Mouse (Mus musculus): ENCODE measurements around the gene Fmnl1.
A peak's percentile ranks its signal among the peaks of the same experiment; 100 is the strongest.

Fmnl1 gene

GRCm38 (mm10) chr11:103139951-103140762 is 30.8 kb upstream of the Fmnl1 start:
- TF ChIP-seq POU5F1 (IDR thresholded peaks at IDR 0.05; ENCODE audit: borderline replicate concordance, low read length) (no peak), CTCF (conservative IDR thresholded peaks at IDR 0.05; ENCODE audit: low read length) (no peak)
- H3K27me3 ChIP-seq (ENCODE audit: insufficient read depth, low read length) = no peaks in the 10 kb centered on the region
- peaks cover 70% of the 10 kb centered on the region for H3K4me1 ChIP-seq (replicated peaks; ENCODE audit: low read depth, low read length)
- H3K4me3 ChIP-seq (replicated peaks; ENCODE audit: low read length) = peak overlapping the region; percentile 15
- no peaks in the 10 kb centered on the region; the same call in 1 of the 2 replicates for H3K9me3 ChIP-seq (ENCODE audit: low read length)
- H3K36me3 ChIP-seq (ENCODE audit: insufficient read depth, low read length) = peaks cover 22% of the 10 kb centered on the region

- H3K9me3 ChIP-seq (ENCODE audit: low read length) = no peaks in the 10 kb centered on the region; the same call in 1 of the 2 replicates
- H3K27me3 ChIP-seq (ENCODE audit: insufficient read depth, low read length) = no peaks in the 10 kb centered on the region
- peaks cover 17% of the 10 kb centered on the region for H3K36me3 ChIP-seq (ENCODE audit: insufficient read depth, low read length)
- TF ChIP-seq CTCF (conservative IDR thresholded peaks at IDR 0.05; ENCODE audit: low read length) = no peak
- TF ChIP-seq NANOG (IDR thresholded peaks at IDR 0.05; ENCODE audit: borderline replicate concordance, low read length) = no peak
- TF ChIP-seq POU5F1 (IDR thresholded peaks at IDR 0.05; ENCODE audit: borderline replicate concordance, low read length) = no peak
- H3K4me1 ChIP-seq (replicated peaks; ENCODE audit: low read depth, low read length) = peaks cover 72% of the 10 kb centered on the region
- H3K4me3 ChIP-seq (replicated peaks; ENCODE audit: low read length) = peak overlapping the region; percentile 15
These were observed 30.2 kb upstream of the Fmnl1 start for GRCm38 (mm10) chr11:103140763-103141100.

- peak overlapping the region; percentile 15; the same call in 1 of the 2 replicates for H3K4me3 ChIP-seq (replicated peaks; ENCODE audit: low read length)
- no peak for TF ChIP-seq CTCF (conservative IDR thresholded peaks at IDR 0.05; ENCODE audit: low read length)
- TF ChIP-seq NANOG (IDR thresholded peaks at IDR 0.05; ENCODE audit: borderline replicate concordance, low read length) = no peak
- TF ChIP-seq POU5F1 (IDR thresholded peaks at IDR 0.05; ENCODE audit: borderline replicate concordance, low read length) = no peak
- H3K4me1 ChIP-seq (replicated peaks; ENCODE audit: low read depth, low read length) = peaks cover 72% of the 10 kb centered on the region
- H3K36me3 ChIP-seq (ENCODE audit: insufficient read depth, low read length) = peaks cover 11% of the 10 kb centered on the region
- H3K9me3 ChIP-seq (ENCODE audit: low read length) = no peaks in the 10 kb centered on the region; the same call in 1 of the 2 replicates
- H3K27me3 ChIP-seq (ENCODE audit: insufficient read depth, low read length) = no peaks in the 10 kb centered on the region
These were observed 29.6 kb upstream of the Fmnl1 start for GRCm38 (mm10) chr11:103141101-103141943.

DNA sequence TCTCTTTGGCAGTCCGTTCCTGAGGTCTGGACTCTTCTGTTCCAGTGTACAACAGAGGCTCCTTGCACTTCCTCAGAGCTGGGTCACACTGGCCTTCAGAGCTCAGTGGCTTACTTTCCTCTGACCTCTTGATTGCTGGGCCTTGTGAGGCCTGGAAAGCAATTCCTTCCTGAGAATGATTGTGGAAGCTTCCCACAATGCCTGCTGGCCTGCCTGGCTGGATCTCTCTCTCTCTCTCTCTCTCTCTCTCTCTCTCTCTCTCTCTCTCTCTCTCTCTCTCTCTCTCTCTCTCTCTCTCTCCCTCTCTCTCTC is 29.0 kb upstream of the Fmnl1 start:
- H3K36me3 ChIP-seq (ENCODE audit: insufficient read depth, low read length) = peaks cover 11% of the 10 kb centered on the region
- H3K4me1 ChIP-seq (replicated peaks; ENCODE audit: low read depth, low read length) = peaks cover 70% of the 10 kb centered on the region
- TF ChIP-seq POU5F1 (IDR thresholded peaks at IDR 0.05; ENCODE audit: borderline replicate concordance, low read length) = no peak
- TF ChIP-seq CTCF (conservative IDR thresholded peaks at IDR 0.05; ENCODE audit: low read length) = no peak
- no peak for TF ChIP-seq NANOG (IDR thresholded peaks at IDR 0.05; ENCODE audit: borderline replicate concordance, low read length)
- H3K9me3 ChIP-seq (ENCODE audit: low read length) = no peaks in the 10 kb centered on the region; the same call in 1 of the 2 replicates
- H3K27me3 ChIP-seq (ENCODE audit: insufficient read depth, low read length) = no peaks in the 10 kb centered on the region; the same call in 1 of the 2 replicates
- 0 out of 2 replicates have a peak overlapping the region, but pooled peaks have one; percentile 10 for H3K4me3 ChIP-seq (replicated peaks; ENCODE audit: low read length)

- Histone ChIP-seq H3K4me1 (replicated peaks; ENCODE audit: low read depth, low read length) (peaks cover 68% of the 10 kb centered on the region), H3K36me3 (ENCODE audit: insufficient read depth, low read length) (peaks cover 11% of the 10 kb centered on the region), H3K9me3 (ENCODE audit: low read length) (no peaks in the 10 kb centered on the region; the same call in 1 of the 2 replicates), H3K4me3 (replicated peaks; ENCODE audit: low read length) (peak overlapping the region; percentile 21), H3K27me3 (ENCODE audit: insufficient read depth, low read length) (no peaks in the 10 kb centered on the region; the same call in 1 of the 2 replicates)
- TF ChIP-seq POU5F1 (IDR thresholded peaks at IDR 0.05; ENCODE audit: borderline replicate concordance, low read length) = no peak
- TF ChIP-seq CTCF (conservative IDR thresholded peaks at IDR 0.05; ENCODE audit: low read length) = no peak
- no peak for TF ChIP-seq NANOG (IDR thresholded peaks at IDR 0.05; ENCODE audit: borderline replicate concordance, low read length)
These were observed 28.3 kb upstream of the Fmnl1 start for GRCm38 (mm10) chr11:103142441-103143182.

DNA sequence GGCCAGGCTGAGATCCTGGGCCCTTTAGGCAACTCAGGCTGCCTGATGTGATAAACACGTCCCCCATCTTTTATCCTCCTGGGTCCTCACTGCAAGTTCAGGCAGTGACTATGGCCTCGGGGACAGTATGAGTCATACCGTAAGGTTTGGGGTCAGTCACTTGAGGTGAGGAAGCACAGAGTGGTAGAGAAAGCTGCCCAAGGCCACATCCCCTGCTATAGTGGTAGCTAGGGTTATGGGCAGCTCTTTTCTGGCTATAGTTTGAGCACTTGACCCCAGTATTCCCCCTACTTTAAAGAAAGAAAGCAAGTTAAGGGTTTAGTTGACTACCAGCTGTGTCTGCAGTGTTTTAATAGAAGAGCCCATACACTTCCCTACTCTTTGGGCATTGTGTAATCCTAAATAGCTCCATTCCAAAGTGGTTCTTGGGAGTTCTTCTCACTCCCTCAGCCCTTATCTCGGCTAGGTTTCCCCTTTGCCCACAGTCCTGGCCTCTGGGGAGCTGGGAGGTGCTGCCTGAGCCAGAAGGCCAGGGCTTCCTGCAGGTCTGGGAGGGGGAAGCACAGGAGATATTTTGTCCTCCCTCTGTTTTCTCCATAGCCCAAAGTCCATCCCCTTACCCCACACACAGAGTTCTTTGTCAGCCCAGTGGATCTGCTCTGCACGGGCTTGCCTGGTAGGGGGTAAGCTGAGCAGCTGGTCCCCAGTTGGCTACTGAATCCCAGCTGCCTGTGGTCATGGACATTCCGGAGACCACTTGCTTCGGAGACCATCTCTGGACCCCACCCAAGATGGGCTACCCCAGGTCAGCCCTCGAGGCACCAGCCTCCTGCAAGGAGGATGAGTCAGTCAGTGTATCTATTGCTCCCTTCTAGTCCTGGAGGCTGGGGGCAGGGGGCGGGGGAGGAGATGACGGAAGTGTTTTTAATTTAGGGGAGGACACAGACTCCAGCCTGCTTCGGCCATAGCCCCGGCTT is 26.3 kb upstream of the Fmnl1 start:
- no peaks in the 10 kb centered on the region; the same call in none of the 2 replicates for H3K27me3 ChIP-seq (ENCODE audit: insufficient read depth, low read length)
- no peak overlapping the region for H3K4me3 ChIP-seq (replicated peaks; ENCODE audit: low read length)
- H3K4me1 ChIP-seq (replicated peaks; ENCODE audit: low read depth, low read length) = peaks cover 51% of the 10 kb centered on the region
- peaks cover 5% of the 10 kb centered on the region for H3K36me3 ChIP-seq (ENCODE audit: insufficient read depth, low read length)
- no peaks in the 10 kb centered on the region; the same call in 1 of the 2 replicates for H3K9me3 ChIP-seq (ENCODE audit: low read length)
- TF ChIP-seq CTCF (conservative IDR thresholded peaks at IDR 0.05; ENCODE audit: low read length) (no peak), POU5F1 (IDR thresholded peaks at IDR 0.05; ENCODE audit: borderline replicate concordance, low read length) (no peak), NANOG (IDR thresholded peaks at IDR 0.05; ENCODE audit: borderline replicate concordance, low read length) (no peak)

DNA sequence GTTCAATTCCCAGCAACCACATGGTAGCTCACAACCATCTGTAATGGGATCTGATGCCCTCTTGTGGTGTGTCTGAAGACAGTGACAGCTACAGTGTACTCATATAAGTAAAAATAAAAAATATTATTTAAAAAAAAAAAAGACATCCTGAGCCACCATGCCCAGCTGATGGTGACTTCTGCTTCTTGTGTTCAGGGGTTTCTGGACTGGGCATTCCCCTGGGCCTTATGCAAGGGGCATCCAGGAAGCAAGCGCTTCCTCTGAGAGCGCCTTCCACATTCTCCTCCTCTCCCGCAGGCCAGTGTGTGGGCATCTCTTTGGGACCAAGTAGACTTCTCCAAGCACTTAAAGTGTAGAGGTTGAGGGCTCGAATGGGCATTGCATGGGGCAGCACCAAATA is 24.5 kb upstream of the Fmnl1 start:
- TF ChIP-seq POU5F1 (IDR thresholded peaks at IDR 0.05; ENCODE audit: borderline replicate concordance, low read length) = no peak
- no peak for TF ChIP-seq CTCF (conservative IDR thresholded peaks at IDR 0.05; ENCODE audit: low read length)
- no peak for TF ChIP-seq NANOG (IDR thresholded peaks at IDR 0.05; ENCODE audit: borderline replicate concordance, low read length)
- peaks cover 15% of the 10 kb centered on the region for H3K27me3 ChIP-seq (ENCODE audit: insufficient read depth, low read length)
- H3K9me3 ChIP-seq (ENCODE audit: low read length) = no peaks in the 10 kb centered on the region; the same call in 1 of the 2 replicates

More for the DNA sequence above, 24.5 kb upstream of the Fmnl1 start:
- H3K4me1 ChIP-seq (replicated peaks; ENCODE audit: low read depth, low read length) = peaks cover 46% of the 10 kb centered on the region
- no peak overlapping the region for H3K4me3 ChIP-seq (replicated peaks; ENCODE audit: low read length)
- H3K36me3 ChIP-seq (ENCODE audit: insufficient read depth, low read length) = no peaks in the 10 kb centered on the region

All from E14TG2a.4 (cell line).